Mouse (Mus musculus): ENCODE data around the gene Spryd4. TPM values are rescaled to one million over a fixed set of nuclear protein-coding genes. Genes with fewer than 3 reads are reported as not detected.

Gene Spryd4
- total and polyA plus RNA-seq, 3 experiments: 17.2 to 19.6 TPM; not detected in 1

DNA sequence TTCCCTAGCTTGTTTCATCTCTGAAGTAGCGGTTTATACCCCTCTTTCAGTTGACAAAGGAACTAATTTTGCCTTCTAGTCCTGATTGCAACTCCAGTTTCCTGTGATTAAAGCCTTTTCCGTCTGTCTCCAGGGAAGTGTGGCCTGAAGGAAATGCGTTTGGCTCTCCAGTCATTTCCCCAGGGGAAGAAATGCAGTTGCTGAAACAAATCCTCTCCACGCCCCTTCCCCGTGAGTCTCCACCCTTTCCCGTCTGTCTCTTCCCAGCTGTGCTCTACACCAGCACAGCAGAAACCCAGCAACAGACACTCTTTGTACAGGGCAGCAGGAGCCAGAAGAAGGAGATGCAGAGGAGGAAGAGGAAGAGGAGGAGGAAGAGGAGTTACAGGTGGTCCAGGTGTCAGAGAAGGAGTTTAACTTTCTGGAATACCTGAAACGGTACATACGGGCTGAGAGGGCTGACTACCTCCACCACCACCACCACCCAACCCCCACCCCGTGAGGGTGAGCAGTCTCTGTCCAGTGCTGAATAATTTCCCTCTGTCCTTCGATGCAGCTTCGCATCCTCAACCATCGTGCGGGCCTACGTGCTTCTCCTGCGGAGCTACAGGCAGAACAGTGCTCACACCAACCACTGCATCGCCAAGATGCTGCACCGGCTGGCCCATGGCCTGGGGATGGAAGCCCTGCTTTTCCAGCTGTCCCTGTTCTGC lies 35.6 kb upstream of the Spryd4 start:
- Histone ChIP-seq H3K9ac (ENCODE audit: control insufficient read depth, low read depth, low read length, poor library complexity, severe bottlenecking) (no peak overlapping the region), H3K4me3 (ENCODE audit: control insufficient read depth in 1 of 2, insufficient read depth in 1 of 2, low read depth in 2 of 2, low read length in 2 of 2) (no peak overlapping the region), H3K4me1 (ENCODE audit: control insufficient read depth in 1 of 2, insufficient read depth in 2 of 2, low read length in 2 of 2) (no peaks in the 10 kb centered on the region), H3K36me3 (ENCODE audit: control insufficient read depth in 1 of 2, insufficient read depth in 2 of 2, low read length in 2 of 2) (peaks cover 0 to 7% of the 10 kb centered on the region in 2 experiments; a peak in 2 of 4 replicates), H3K27me3 (ENCODE audit: control insufficient read depth in 1 of 2, insufficient read depth in 2 of 2, low read length in 2 of 2) (no peaks in the 10 kb centered on the region), H3K27ac (ENCODE audit: control insufficient read depth, low read depth, low read length) (no peak overlapping the region), H3K79me2 (ENCODE audit: control insufficient read depth, insufficient read depth, low read length, poor library complexity) (no peaks in the 10 kb centered on the region), H3K9me3 (replicated peaks; ENCODE audit: insufficient read depth, low read length) (no peaks in the 10 kb centered on the region)
- TF ChIP-seq ZKSCAN1 (IDR thresholded peaks at IDR 0.05; ENCODE audit: low read depth, low read length): no peak
- no peak for TF ChIP-seq CHD1 (IDR thresholded peaks at IDR 0.05; ENCODE audit: low read depth, low read length)
- TF ChIP-seq E2F4 (IDR thresholded peaks at IDR 0.05; ENCODE audit: borderline replicate concordance, low read depth, low read length): no peak
- no peak for TF ChIP-seq POLR2A (IDR thresholded peaks at IDR 0.05; ENCODE audit: control insufficient read depth in 1 of 2, insufficient read depth in 1 of 2, low read depth in 1 of 2, low read length in 2 of 2, poor library complexity in 1 of 2)
- no peak for TF ChIP-seq EP300 (IDR thresholded peaks at IDR 0.05; ENCODE audit: low read depth in 1 of 2, low read length in 2 of 2)
- no peak for TF ChIP-seq MEF2A (IDR thresholded peaks at IDR 0.05; ENCODE audit: extremely low read depth, insufficient replicate concordance, low read depth, low read length, poor library complexity, severe bottlenecking)
- no peak for TF ChIP-seq POLR2AphosphoS5 (IDR thresholded peaks at IDR 0.05; ENCODE audit: borderline replicate concordance, low read depth, low read length)
- TF ChIP-seq KAT2A (conservative IDR thresholded peaks at IDR 0.05; ENCODE audit: low read depth, low read length): no peak
- no peak for TF ChIP-seq SIN3A (IDR thresholded peaks at IDR 0.05; ENCODE audit: low read length)
- no peak for TF ChIP-seq MAZ (IDR thresholded peaks at IDR 0.05; ENCODE audit: low read depth, low read length)
- TF ChIP-seq HCFC1 (IDR thresholded peaks at IDR 0.05; ENCODE audit: low read depth, low read length): no peak
- no peak for TF ChIP-seq MAX (IDR thresholded peaks at IDR 0.05; ENCODE audit: low read length)
- no peak for TF ChIP-seq ETS1 (IDR thresholded peaks at IDR 0.05; ENCODE audit: low read depth, low read length)
- TF ChIP-seq TAL1 (IDR thresholded peaks at IDR 0.05; ENCODE audit: low read length): no peak
- no peak for TF ChIP-seq JUND (IDR thresholded peaks at IDR 0.05; ENCODE audit: low read depth, low read length)
- DNase-seq (ENCODE audit: low read depth, low spot score): no peak

DNA sequence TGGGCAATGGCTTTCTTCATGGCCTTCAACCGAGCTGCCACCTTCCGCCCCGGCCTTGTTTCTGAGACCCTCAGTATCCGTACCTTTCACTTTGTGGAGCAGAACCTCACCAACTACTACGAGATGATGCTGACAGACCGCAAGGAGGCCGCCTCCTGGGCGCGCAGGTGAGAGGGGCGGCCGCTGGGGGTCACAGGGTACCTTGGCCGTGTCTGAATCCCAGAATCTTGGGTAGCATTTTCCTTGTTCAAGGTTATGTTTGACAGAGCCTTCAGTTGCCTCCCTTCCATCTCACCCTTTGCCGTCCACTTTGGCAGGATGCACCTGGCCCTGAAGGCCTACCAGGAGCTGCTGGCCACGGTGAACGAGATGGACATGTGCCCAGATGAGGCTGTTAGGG lies 32.5 kb upstream of the Spryd4 start:
- Histone ChIP-seq H3K4me3 (ENCODE audit: control insufficient read depth in 1 of 2, insufficient read depth in 1 of 2, low read depth in 2 of 2, low read length in 2 of 2) (no peak overlapping the region), H3K27ac (ENCODE audit: control insufficient read depth, low read depth, low read length) (no peak overlapping the region), H3K4me1 (ENCODE audit: control insufficient read depth in 1 of 2, insufficient read depth in 2 of 2, low read length in 2 of 2) (peaks cover 7 to 15% of the 10 kb centered on the region in 2 experiments), H3K36me3 (ENCODE audit: control insufficient read depth in 1 of 2, insufficient read depth in 2 of 2, low read length in 2 of 2) (peaks cover 4 to 15% of the 10 kb centered on the region in 2 experiments), H3K9me3 (replicated peaks; ENCODE audit: insufficient read depth, low read length) (no peaks in the 10 kb centered on the region), H3K9ac (ENCODE audit: control insufficient read depth, low read depth, low read length, poor library complexity, severe bottlenecking) (no peak overlapping the region), H3K27me3 (ENCODE audit: control insufficient read depth in 1 of 2, insufficient read depth in 2 of 2, low read length in 2 of 2) (no peaks in the 10 kb centered on the region), H3K79me2 (ENCODE audit: control insufficient read depth, insufficient read depth, low read length, poor library complexity) (no peaks in the 10 kb centered on the region; the same call in 1 of the 2 replicates)
- no peak for DNase-seq (ENCODE audit: low read depth, low spot score)
- TF ChIP-seq EP300 (IDR thresholded peaks at IDR 0.05; ENCODE audit: low read depth in 1 of 2, low read length in 2 of 2) (no peak), MXI1 (IDR thresholded peaks at IDR 0.05; ENCODE audit: low read depth, low read length) (no peak), UBTF (IDR thresholded peaks at IDR 0.05; ENCODE audit: borderline replicate concordance, insufficient read depth, low read depth, low read length) (no peak), ZC3H11A (IDR thresholded peaks at IDR 0.05; ENCODE audit: low read depth, low read length) (no peak), E2F4 (IDR thresholded peaks at IDR 0.05; ENCODE audit: borderline replicate concordance, low read depth, low read length) (no peak), MYB (IDR thresholded peaks at IDR 0.05; ENCODE audit: low read depth, low read length) (no peak), SIN3A (IDR thresholded peaks at IDR 0.05; ENCODE audit: low read length) (no peak), MYC (IDR thresholded peaks at IDR 0.05; ENCODE audit: low read depth, low read length) (no peak), BHLHE40 (IDR thresholded peaks at IDR 0.05; ENCODE audit: borderline replicate concordance, low read depth, low read length) (no peak), TAL1 (IDR thresholded peaks at IDR 0.05; ENCODE audit: low read length) (no peak), NRF1 (IDR thresholded peaks at IDR 0.05; ENCODE audit: insufficient read depth, low read depth, low read length, poor library complexity, severe bottlenecking) (no peak), POLR2AphosphoS2 (IDR thresholded peaks at IDR 0.05; ENCODE audit: low read length) (no peak)
